Mouse (Mus musculus) intestine, embryonic 14.5 days (tissue): ENCODE measurements around the gene Rgs3. TPM values are rescaled to one million over a fixed set of nuclear protein-coding genes. Genes with fewer than 3 reads are reported as not detected.

Source experiments
- ATAC-seq: fragments of 200-750 bp; cut with Nextera tagmentation; replicated peaks from 2 replicates; pipeline ENCODE4 v1.8.0; 2017; ENCODE audit warnings: low read depth, moderate number of reproducible peaks, moderate TSS enrichment, moderate library complexity; ENCODE audit not compliant: low FRiP score, low TSS enrichment
- DNase-seq: peaks from one replicate; pipeline ENCODE4 v3.0.0-alpha.2; 2018; ENCODE audit warnings: low spot score
- H3K27ac ChIP-seq: fragments of 300-500 bp; sonication (generic); 2 replicates; pipeline ENCODE4 v1.5.1; 2014; ENCODE audit warnings: low read depth, mild to moderate bottlenecking, control low read depth
- H3K27me3 ChIP-seq: fragments of 300-500 bp; sonication (generic); replicated peaks from 2 replicates; pipeline ENCODE4 v1.6.1; 2014; ENCODE audit warnings: low read length, control low read depth; ENCODE audit not compliant: control insufficient read depth, insufficient read depth
- H3K36me3 ChIP-seq: fragments of 300-500 bp; sonication (generic); 2 replicates; pipeline ENCODE4 v1.6.1; 2014; ENCODE audit warnings: low read length, control low read depth; ENCODE audit not compliant: control insufficient read depth, insufficient read depth
- H3K4me1 ChIP-seq: fragments of 300-500 bp; sonication (generic); replicated peaks from 2 replicates; pipeline ENCODE4 v1.6.1; 2014; ENCODE audit warnings: low read length, control low read depth, mixed read lengths; ENCODE audit not compliant: control insufficient read depth, insufficient read depth
- H3K4me2 ChIP-seq: fragments of 300-500 bp; sonication (generic); 2 replicates; pipeline ENCODE4 v1.6.1; 2014; ENCODE audit warnings: low read length
- H3K4me3 ChIP-seq: fragments of 300-500 bp; sonication (generic); 2 replicates; pipeline ENCODE4 v1.5.1; 2014; ENCODE audit warnings: low read depth, low read length, control low read depth, mixed read lengths
- H3K9ac ChIP-seq: fragments of 300-500 bp; sonication (generic); 2 replicates; pipeline ENCODE4 v1.6.1; 2014; ENCODE audit warnings: mild to moderate bottlenecking, low read length
- H3K9me3 ChIP-seq: fragments of 300-500 bp; sonication (generic); 2 replicates; pipeline ENCODE4 v1.6.1; 2016; ENCODE audit warnings: low read length, control low read depth; ENCODE audit not compliant: control insufficient read depth
- WGBS: fragments of 180-500 bp; shearing (Covaris S2); extraction: QIAGEN DNeasy Blood & Tissue Kit; methylation state at CpG from one replicate; pipeline ENCODE4 v1.1.7; 2014; 5-methylcytosine and 5-hydroxymethylcytosine counted together
- polyA plus RNA-seq: library from polyadenylated mRNA; unstranded; fragments of >200 nt; fragmentation: Nextera tagmentation; extraction: Ambion mirVana; gene quantifications from 2 replicates; pipeline ENCODE4 v1.2.1, GENCODE M21; 2014

Rgs3 gene
- polyA plus RNA-seq, 1 experiment from 2014 or later, result 35.0 TPM

DNA sequence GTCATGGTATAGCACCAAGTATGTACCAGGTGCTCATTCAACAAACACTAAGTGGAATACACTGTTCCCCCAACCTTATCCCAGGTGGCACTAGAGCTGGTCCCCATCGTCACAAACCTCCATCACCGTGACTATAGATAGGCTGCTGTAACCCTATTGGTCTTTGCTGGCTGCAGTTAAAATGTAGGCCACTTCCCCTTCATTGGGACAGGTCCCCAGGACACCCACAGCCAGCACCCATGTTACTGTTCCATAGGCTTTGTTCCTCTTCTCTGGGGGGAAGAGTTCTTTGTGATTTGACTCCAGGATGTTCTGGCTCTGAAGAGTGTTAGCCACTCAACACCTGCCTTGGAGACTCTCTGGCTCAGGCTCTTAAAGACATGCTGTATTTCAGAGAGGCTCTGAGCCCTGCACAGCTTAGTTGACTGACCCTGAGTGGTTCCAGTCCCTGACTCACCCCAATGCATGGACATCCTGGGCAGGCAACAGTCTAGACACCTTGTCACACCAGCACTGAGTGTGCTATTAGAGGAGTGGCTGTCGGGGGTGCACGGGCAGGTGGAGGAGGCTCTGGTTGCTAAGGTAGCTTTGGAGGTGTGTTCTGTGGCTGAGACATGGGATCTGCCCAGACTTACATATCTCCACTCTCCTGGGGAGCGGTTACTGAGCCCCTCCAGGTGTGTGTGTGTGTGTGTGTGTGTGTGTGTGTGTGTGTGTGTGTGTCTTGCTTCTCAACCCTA lies 94.4 kb downstream of the Rgs3 start:
- no peaks in the 10 kb centered on the region for H3K9me3 ChIP-seq
- no peak overlapping the region for H3K27ac ChIP-seq
- 75% methylated on average over 5 of the region's 5 CpGs for WGBS
- H3K4me2 ChIP-seq, result no peak overlapping the region
- no peak overlapping the region for H3K4me3 ChIP-seq
- H3K27me3 ChIP-seq, result no peaks in the 10 kb centered on the region
- H3K9ac ChIP-seq, result no peak overlapping the region
- DNase-seq, result no peak
- H3K36me3 ChIP-seq, result no peaks in the 10 kb centered on the region
- peaks cover 14% of the 10 kb centered on the region for H3K4me1 ChIP-seq
- ATAC-seq, result no peak

DNA sequence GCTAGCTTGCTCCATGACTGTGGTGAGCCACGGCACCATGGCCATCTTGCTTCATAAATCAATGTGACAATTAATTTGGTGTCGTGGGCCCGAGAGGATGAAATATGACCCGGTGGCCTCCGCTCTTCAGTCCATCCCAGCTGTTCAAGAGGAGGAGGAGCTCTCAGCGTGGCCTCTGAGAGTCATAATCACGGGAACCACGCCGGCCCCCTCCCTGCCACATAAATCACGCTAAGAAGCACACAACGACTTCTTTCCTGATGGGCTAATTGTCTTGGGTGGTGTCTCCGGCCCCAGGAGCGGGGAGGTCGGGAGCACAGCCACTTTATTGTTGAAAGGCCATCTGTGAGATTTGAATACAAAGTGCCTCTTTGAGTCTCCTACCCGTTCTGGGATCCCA lies 99.6 kb downstream of the Rgs3 start:
- WGBS, result 20% methylated on average over 15 of the region's 15 CpGs
- H3K4me3 ChIP-seq, result no peak overlapping the region
- no peak for ATAC-seq
- no peak for DNase-seq
- H3K4me1 ChIP-seq, result peaks cover 50% of the 10 kb centered on the region
- no peaks in the 10 kb centered on the region for H3K36me3 ChIP-seq
- H3K9me3 ChIP-seq, result no peaks in the 10 kb centered on the region
- H3K9ac ChIP-seq, result no peak overlapping the region
- peak overlapping the region; percentile 90; the same call in 1 of the 2 replicates for H3K27ac ChIP-seq
- no peak overlapping the region for H3K4me2 ChIP-seq
- H3K27me3 ChIP-seq, result no peaks in the 10 kb centered on the region

DNA sequence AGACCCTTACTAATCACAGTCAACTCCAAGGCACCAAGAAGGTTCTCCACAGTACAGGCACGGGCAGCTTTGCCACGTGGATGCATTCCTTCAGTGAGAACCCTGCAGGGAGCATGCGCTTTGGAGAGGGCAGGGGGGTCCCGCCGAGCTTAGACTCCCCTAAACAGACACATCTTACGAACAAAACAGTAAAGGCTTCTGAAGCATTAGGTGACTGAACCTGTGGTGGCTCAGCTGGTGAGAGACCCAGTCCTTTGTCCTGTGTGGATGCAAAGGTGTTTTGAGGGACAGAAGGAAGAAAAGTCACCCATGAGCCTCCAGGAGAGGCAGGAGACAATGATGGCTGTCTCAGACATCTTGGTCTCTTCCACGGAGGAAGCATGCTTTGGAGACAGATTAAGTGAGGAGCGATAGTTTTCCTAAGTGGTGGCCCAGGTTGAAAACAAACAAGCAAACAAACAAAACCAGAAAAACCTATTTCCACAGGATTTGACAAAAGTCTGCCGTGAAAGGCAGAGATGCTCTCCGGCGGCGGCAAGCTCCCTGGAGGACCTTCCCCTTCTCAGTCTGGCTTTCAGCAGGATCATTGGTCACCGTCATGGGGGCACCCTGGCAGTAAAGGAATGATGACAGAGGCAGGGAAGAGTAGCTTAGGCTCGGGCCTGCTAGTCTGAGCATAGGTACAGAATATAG lies 100.4 kb downstream of the Rgs3 start:
- Histone ChIP-seq H3K4me2 (peak overlapping the region; percentile 36), H3K9me3 (no peaks in the 10 kb centered on the region), H3K36me3 (no peaks in the 10 kb centered on the region), H3K4me3 (peak overlapping the region; percentile 11), H3K27ac (peak overlapping the region; percentile 90), H3K27me3 (no peaks in the 10 kb centered on the region), H3K9ac (peak overlapping the region; percentile 39), H3K4me1 (peaks cover 50% of the 10 kb centered on the region)
- no peak for DNase-seq
- 18% methylated on average over 14 of the region's 14 CpGs for WGBS
- 0 out of 2 replicates have a peak, but pooled peaks have one; percentile 13 for ATAC-seq

DNA sequence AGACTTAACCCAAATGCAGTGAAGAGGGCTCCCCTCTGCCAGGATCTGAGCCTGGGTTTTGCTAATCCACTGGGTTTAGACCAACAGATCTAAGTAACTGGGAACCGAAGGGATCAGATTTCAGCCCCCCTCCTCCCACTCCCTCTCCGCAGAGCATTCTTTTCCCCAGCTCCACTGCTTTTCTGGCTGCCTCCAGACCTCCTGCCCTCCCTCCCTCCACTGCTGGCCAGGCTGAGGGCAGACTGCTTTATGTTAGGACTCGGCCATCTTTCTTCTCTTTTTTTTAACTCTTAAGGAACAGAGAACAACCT lies 100.9 kb downstream of the Rgs3 start:
- H3K9ac ChIP-seq, result peak overlapping the region; percentile 39
- no peaks in the 10 kb centered on the region for H3K36me3 ChIP-seq
- H3K4me3 ChIP-seq, result peak overlapping the region; percentile 11
- WGBS, result 5% methylated on average over 3 of the region's 3 CpGs
- ATAC-seq (peak; percentile 59), DNase-seq (peak; percentile 84)
- no peaks in the 10 kb centered on the region for H3K27me3 ChIP-seq
- peak overlapping the region; percentile 36 for H3K4me2 ChIP-seq
- peak overlapping the region; percentile 90 for H3K27ac ChIP-seq
- H3K4me1 ChIP-seq, result peaks cover 50% of the 10 kb centered on the region
- H3K9me3 ChIP-seq, result no peaks in the 10 kb centered on the region

DNA sequence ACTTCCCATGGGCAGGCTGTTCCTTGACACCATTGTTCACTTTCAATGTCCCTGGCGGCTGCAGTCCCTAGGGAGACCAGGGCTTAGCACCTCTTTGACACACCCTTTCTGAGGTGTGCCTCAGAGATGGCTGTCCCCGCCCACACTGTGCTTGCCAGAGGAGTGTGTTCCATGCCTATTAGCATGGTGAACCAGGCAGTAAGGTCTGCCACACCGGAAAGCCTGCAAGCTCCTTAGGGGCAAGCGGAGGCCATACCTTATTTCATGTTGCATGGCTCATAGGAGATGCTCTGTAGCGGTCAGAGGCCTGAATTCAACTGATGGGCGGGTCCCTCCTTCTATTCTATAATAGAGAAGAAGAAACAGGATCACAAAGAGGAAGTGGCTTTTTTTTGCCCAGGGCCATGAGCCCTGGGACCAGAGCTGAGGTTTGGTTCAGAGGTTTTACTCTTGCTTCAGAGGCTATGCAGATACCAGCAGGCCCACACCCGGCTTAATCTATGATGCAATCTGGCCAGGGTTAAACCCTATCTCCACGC lies 101.7 kb downstream of the Rgs3 start:
- no peaks in the 10 kb centered on the region for H3K9me3 ChIP-seq
- H3K4me1 ChIP-seq, result peaks cover 50% of the 10 kb centered on the region
- peak overlapping the region; percentile 90 for H3K27ac ChIP-seq
- H3K9ac ChIP-seq, result no peak overlapping the region
- H3K4me3 ChIP-seq, result no peak overlapping the region
- ATAC-seq, result peak; percentile 37; the same call in 1 of the 2 replicates
- no peaks in the 10 kb centered on the region for H3K36me3 ChIP-seq
- DNase-seq, result no peak
- 66% methylated on average over 8 of the region's 8 CpGs for WGBS
- H3K27me3 ChIP-seq, result no peaks in the 10 kb centered on the region
- H3K4me2 ChIP-seq, result no peak overlapping the region

DNA sequence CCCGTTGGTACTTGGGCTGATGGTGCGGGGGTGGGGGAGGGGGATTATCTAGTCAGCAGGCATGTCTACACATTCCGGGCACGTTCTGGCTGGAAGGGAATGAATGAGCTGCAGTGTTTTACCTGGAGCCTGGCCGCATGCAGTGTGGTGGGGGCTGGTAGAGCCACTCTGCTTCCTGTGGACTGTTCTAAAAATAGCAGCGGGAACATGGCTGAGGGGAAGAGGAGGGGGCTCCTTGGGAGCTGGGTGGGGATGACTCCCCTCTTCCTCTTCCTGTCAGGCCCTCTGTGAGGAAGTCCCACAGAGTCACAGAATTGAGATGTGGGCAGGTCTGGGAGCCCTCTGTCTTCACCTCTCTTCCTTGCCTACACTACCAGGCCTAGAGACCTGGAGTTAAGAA lies 103.7 kb downstream of the Rgs3 start:
- Histone ChIP-seq H3K4me2 (peak overlapping the region; percentile 28), H3K9me3 (no peaks in the 10 kb centered on the region), H3K4me3 (no peak overlapping the region), H3K4me1 (peaks cover 50% of the 10 kb centered on the region), H3K36me3 (no peaks in the 10 kb centered on the region), H3K27ac (peak overlapping the region; percentile 75), H3K27me3 (no peaks in the 10 kb centered on the region), H3K9ac (no peak overlapping the region)
- DNase-seq (no peak), ATAC-seq (0 out of 2 replicates have a peak, but pooled peaks have one; percentile 21)
- WGBS, result 2% methylated on average over 6 of the region's 6 CpGs

DNA sequence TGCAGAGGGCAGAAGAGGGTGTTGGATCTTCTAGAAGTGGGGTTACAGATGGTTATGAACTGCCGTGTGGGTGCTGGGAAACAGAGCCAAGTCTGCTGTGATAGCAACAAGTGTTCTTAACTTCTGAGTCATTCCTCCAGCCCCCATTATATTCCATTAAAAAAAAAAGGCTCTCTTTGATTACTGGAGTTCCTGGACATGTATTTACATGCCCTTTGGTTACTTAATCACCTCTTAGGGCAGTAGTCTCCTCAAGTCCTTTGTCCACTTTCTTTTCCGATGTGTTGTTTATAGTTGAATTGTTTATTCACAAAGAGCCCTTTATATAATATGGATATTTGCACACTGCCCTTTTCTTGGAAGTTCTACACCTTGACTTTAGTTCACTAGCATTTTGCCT lies 106.2 kb downstream of the Rgs3 start:
- no peaks in the 10 kb centered on the region for H3K36me3 ChIP-seq
- ATAC-seq (no peak), DNase-seq (no peak)
- H3K9me3 ChIP-seq, result no peaks in the 10 kb centered on the region
- peaks cover 41% of the 10 kb centered on the region for H3K4me1 ChIP-seq
- no peak overlapping the region for H3K9ac ChIP-seq
- 40% methylated on average over 2 of the region's 2 CpGs for WGBS
- no peak overlapping the region for H3K4me2 ChIP-seq
- H3K4me3 ChIP-seq, result no peak overlapping the region
- no peaks in the 10 kb centered on the region for H3K27me3 ChIP-seq
- no peak overlapping the region for H3K27ac ChIP-seq

DNA sequence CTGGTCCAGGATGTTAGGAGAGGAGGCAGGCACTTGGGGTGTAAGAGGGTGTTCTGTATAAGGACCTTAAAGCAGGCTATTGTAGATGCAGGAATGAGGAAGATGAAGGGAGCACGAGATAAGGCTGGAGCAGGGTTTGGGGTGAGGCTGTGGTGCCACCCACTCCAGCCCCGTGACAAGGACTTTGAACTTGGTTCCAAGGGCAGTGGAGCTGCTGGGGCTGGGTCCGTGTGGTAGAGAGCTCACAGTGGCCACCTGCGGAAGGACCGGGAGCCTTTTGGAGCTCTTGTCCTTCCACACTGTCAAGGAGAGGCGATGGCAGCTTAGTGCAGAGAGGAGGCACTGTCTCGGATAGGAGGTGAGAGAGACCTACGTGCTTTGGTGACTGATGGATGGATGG lies 109.0 kb downstream of the Rgs3 start:
- WGBS, result 81% methylated on average over 8 of the region's 8 CpGs
- peak; percentile 18 for ATAC-seq
- Histone ChIP-seq H3K36me3 (no peaks in the 10 kb centered on the region), H3K27me3 (no peaks in the 10 kb centered on the region), H3K9me3 (no peaks in the 10 kb centered on the region), H3K27ac (no peak overlapping the region), H3K9ac (no peak overlapping the region), H3K4me1 (peaks cover 18% of the 10 kb centered on the region), H3K4me3 (no peak overlapping the region), H3K4me2 (no peak overlapping the region)
- DNase-seq, result no peak
